Mouse (Mus musculus) C2C12 (cell line): ENCODE results near the gene Kank1.

ENCODE experiments used
- CEBPB ChIP-seq: IDR thresholded peaks from one replicate; pipeline ENCODE4 v1.6.1; 2011; ENCODE audit warnings: low read depth, mild to moderate bottlenecking, control low read depth, moderate library complexity
- CTCF ChIP-seq: IDR thresholded peaks from one replicate; pipeline ENCODE4 v1.5.1; 2011; ENCODE audit not compliant: control insufficient read depth, insufficient read depth, insufficient read length
- FOSL1 ChIP-seq: IDR thresholded peaks from one replicate; pipeline ENCODE4 v1.8.0; 2011; ENCODE audit warnings: mild to moderate bottlenecking, low read length; ENCODE audit not compliant: poor library complexity, insufficient read depth, severe bottlenecking
- MAX ChIP-seq: IDR thresholded peaks from one replicate; pipeline ENCODE4 v1.6.1; 2011; ENCODE audit warnings: mild to moderate bottlenecking, control low read depth
- MYOD1 ChIP-seq: IDR thresholded peaks from one replicate; pipeline ENCODE4 v1.6.1; 2011; ENCODE audit warnings: low read depth; ENCODE audit not compliant: control insufficient read depth, insufficient read length
- USF1 ChIP-seq: IDR thresholded peaks from one replicate; pipeline ENCODE4 v1.6.1; 2011; ENCODE audit warnings: low read depth, mild to moderate bottlenecking, control low read depth, moderate library complexity

DNA sequence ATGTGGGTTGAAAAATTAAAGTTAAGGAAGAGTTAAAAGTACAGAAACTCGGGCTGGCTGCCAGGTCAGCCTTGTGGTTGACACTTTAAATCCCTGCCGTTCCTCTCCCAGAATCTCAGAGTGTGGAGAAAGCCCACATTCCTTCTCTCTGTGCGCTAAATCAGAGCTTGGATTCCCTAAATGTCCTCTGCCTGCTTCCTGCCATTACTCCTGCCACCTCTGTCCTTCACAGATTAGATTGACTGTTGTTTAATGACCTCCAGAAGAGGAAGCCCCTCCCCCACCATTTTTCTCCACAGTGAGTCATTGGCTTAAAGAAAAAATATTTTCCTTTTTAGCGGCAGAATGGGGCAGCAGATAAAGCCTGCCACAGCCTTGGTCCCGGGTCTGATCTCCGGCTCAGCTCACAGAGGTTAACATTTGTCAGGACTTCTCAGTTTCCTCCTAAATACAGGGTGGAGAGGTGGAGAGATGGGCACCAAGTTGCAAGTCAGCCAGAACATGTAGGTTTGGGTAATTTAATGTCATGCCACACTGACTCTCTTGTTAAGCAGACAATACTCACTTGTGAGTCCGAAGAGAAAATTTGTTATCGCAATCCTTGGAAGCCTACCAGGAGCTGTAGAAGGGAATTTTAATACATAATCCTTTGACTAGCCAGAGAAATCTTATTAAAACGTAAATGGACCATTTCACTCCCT lies 162.9 kb downstream of the Kank1 start:
- TF ChIP-seq CTCF (no peak), USF1 (no peak), MAX (no peak), CEBPB (no peak), MYOD1 (no peak), FOSL1 (no peak)
